Mouse (Mus musculus): ENCODE results near the gene Gm10320.

DNA sequence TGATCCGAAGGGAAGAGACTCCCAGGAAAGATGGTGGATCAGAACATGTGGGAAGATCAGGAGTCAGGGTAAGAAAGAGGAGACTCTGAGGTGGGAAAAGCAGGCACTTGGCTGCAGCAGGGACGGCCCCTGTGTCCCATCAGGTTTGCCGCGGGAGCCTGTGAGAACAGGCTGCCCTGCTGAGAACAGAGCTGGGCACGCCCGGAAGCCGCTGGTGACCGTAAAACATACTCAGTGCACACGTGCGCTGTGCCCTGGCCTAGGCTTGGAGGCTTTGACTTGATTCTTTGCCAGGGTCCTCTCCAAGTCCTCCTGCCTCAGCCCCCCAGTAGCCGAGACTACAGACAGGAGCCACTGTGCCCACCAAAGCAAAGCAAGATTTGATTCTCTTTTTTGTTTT lies 26.5 kb upstream of the Gm10320 start:
- TF ChIP-seq CTCF (IDR thresholded peaks at IDR 0.05; ENCODE audit: extremely low read depth, insufficient read depth, low read length) (no peak), POLR2A (IDR thresholded peaks at IDR 0.05; ENCODE audit: extremely low read depth, insufficient read depth, low read length) (no peak)

Measured in cortical plate, adult 2 months (tissue).